Mouse (Mus musculus) liver, embryonic 14.5 days (tissue): ENCODE data around the gene Gphn. TPM values are rescaled to one million over a fixed set of nuclear protein-coding genes. Genes with fewer than 3 reads are reported as not detected.
A peak's percentile ranks its signal among the peaks of the same experiment; 100 is the strongest.
"Not testable (repeated sequence)": the region's sequence is repeated elsewhere in the genome, so short reads cannot be mapped to it uniquely, and the experiment has no call there.

Experiments
- ATAC-seq: fragments of 200-750 bp; cut with Nextera tagmentation; 2 replicates; pipeline ENCODE4 v1.8.0; 2017; ENCODE audit warnings: moderate number of reproducible peaks, mild to moderate bottlenecking, moderate library complexity; ENCODE audit not compliant: insufficient read depth
- DNase-seq, 3 experiments: peaks; one replicate each; pipeline ENCODE4 v3.0.0-alpha.2; 2012 to 2013; ENCODE audit warnings: low read depth in 3 of 3, low spot score in 3 of 3
- H3K27ac ChIP-seq: fragments of 300-500 bp; sonication (generic); 2 replicates; pipeline ENCODE4 v1.5.1; 2014; ENCODE audit warnings: moderate library complexity, mild to moderate bottlenecking, control low read depth, inconsistent platforms
- H3K27me3 ChIP-seq: fragments of 300-500 bp; sonication (generic); 2 replicates; pipeline ENCODE4 v1.6.1; 2014; ENCODE audit warnings: mild to moderate bottlenecking, low read length, moderate library complexity; ENCODE audit not compliant: control insufficient read depth, insufficient read depth
- H3K36me3 ChIP-seq: fragments of 300-500 bp; sonication (generic); replicated peaks from 2 replicates; pipeline ENCODE4 v1.6.1; 2014; ENCODE audit warnings: low read depth; ENCODE audit not compliant: control insufficient read depth, insufficient read depth
- H3K4me1 ChIP-seq, 2 experiments: fragments of 200-500 bp in 1 of 2; fragments of 300-500 bp in 1 of 2; sonication (generic) in 1 of 2; replicated peaks; 2 replicates each; pipeline ENCODE4 v1.6.1; 2012 to 2014; ENCODE audit warnings: antibody characterized with exemption in 1 of 2, inconsistent platforms in 1 of 2, low read length in 1 of 2; ENCODE audit not compliant: control insufficient read depth in 2 of 2, insufficient read depth in 2 of 2
- H3K4me2 ChIP-seq: fragments of 300-500 bp; sonication (generic); 2 replicates; pipeline ENCODE4 v1.6.1; 2014; ENCODE audit warnings: low read depth, mild to moderate bottlenecking, control low read depth, moderate library complexity
- H3K4me3 ChIP-seq, 2 experiments: fragments of 200-500 bp in 1 of 2; fragments of 300-500 bp in 1 of 2; sonication (generic) in 1 of 2; 2 replicates each; pipeline ENCODE4 v1.5.1; 2012 to 2014; ENCODE audit warnings: low read depth in 2 of 2, low read length in 2 of 2, mild to moderate bottlenecking in 2 of 2, control low read depth in 1 of 2, inconsistent platforms in 1 of 2, moderate library complexity in 1 of 2; ENCODE audit not compliant: insufficient read depth in 1 of 2
- H3K9ac ChIP-seq: fragments of 300-500 bp; sonication (generic); replicated peaks from 2 replicates; pipeline ENCODE4 v1.6.1; 2014; ENCODE audit warnings: mild to moderate bottlenecking, control low read depth, moderate library complexity
- H3K9me3 ChIP-seq: fragments of 300-500 bp; sonication (generic); 2 replicates; pipeline ENCODE4 v1.6.1; 2016; ENCODE audit warnings: low read length, mixed read lengths; ENCODE audit not compliant: control insufficient read depth
- CTCF ChIP-seq: IDR thresholded peaks from 2 replicates; pipeline ENCODE4 v1.5.1; 2016; ENCODE audit warnings: antibody characterized with exemption, low read depth, control low read depth
- EP300 ChIP-seq: IDR thresholded peaks from 2 replicates; pipeline ENCODE4 v1.6.1; 2016; ENCODE audit warnings: antibody characterized with exemption, low read depth
- WGBS: fragments of 180-500 bp; shearing (Covaris S2); extraction: QIAGEN DNeasy Blood & Tissue Kit; methylation state at CpG from one replicate; pipeline ENCODE4 v1.1.7; 2014; ENCODE audit not compliant: insufficient replicate concordance; 5-methylcytosine and 5-hydroxymethylcytosine counted together
- polyA plus RNA-seq, 2 experiments: library from polyadenylated mRNA; depleted of rRNA in 1 of 2; stranded (reverse) in 1 of 2; unstranded in 1 of 2; fragments of >200 nt; fragmentation: Nextera tagmentation in 1 of 2; extraction: Ambion mirVana in 1 of 2; gene quantifications; 2 replicates each; pipeline versions ENCODE4 v1.2.1 to v1.2.3; 2012 to 2014

Gene Gphn
- polyA plus RNA-seq, 2 experiments: 4.7 TPM

DNA sequence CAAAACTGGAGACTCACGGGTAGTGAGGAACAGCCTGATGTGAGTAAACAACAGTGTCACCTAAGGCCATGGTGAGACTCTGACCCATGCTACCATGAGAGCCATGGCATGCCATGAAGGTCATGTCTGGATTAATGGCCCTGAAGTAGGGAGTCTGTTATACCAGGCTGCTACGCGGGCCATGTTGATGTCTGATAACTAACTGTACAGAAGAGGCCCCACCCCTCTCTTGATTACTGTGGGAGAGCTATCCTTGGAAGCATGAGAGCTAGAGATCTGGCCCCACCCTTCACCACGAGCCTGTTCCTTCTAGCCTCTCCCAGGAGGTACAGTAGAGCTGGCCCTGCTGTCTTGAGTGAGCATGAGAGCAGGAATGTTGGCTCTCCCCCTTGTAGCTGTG lies 101.8 kb downstream of the Gphn start:
- no peaks in the 10 kb centered on the region for H3K36me3 ChIP-seq
- TF ChIP-seq CTCF: no peak
- DNase-seq (peak; percentile 13 to 24 (median 23)), ATAC-seq (peak; percentile 87)
- no peak overlapping the region for H3K4me2 ChIP-seq
- no peak overlapping the region for H3K27ac ChIP-seq
- H3K9ac ChIP-seq: no peak overlapping the region
- peaks cover 0 to 8% of the 10 kb centered on the region in 2 experiments for H3K4me1 ChIP-seq
- no peaks in the 10 kb centered on the region for H3K9me3 ChIP-seq
- 26% methylated on average over 4 of the region's 4 CpGs for WGBS
- H3K4me3 ChIP-seq: no peak overlapping the region
- no peaks in the 10 kb centered on the region for H3K27me3 ChIP-seq

DNA sequence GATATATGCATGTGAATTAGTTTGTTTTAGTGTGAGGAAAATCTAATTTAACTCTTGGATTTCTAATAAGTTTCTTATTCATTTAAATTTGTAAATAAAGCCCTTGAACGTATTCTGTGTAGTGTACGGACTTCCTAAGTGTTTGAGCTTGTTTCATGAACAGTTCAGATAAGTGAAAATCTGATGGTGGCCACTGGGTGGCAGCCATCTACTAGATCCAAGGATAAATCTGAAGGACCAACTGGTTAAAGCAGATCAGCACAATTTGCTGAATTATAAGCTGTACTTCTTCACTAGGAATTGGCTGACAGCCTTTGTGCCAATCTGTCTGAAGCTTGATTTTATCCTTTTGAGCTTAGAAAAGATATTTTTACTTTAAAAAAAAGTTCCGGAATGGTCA lies 105.9 kb downstream of the Gphn start:
- H3K27ac ChIP-seq: no peak overlapping the region
- DNase-seq (peak; percentile 6 to 14 (median 12)), ATAC-seq (no peak)
- no peaks in the 10 kb centered on the region for H3K9me3 ChIP-seq
- H3K4me1 ChIP-seq: peaks cover 0 to 8% of the 10 kb centered on the region in 2 experiments
- no peak overlapping the region for H3K9ac ChIP-seq
- peak; percentile 41; the same call in 1 of the 2 replicates for TF ChIP-seq CTCF
- no peak for TF ChIP-seq EP300
- no peaks in the 10 kb centered on the region for H3K36me3 ChIP-seq
- 51% methylated on average over 3 of the region's 3 CpGs for WGBS
- H3K4me2 ChIP-seq: no peak overlapping the region
- no peaks in the 10 kb centered on the region for H3K27me3 ChIP-seq
- H3K4me3 ChIP-seq: no peak overlapping the region

DNA sequence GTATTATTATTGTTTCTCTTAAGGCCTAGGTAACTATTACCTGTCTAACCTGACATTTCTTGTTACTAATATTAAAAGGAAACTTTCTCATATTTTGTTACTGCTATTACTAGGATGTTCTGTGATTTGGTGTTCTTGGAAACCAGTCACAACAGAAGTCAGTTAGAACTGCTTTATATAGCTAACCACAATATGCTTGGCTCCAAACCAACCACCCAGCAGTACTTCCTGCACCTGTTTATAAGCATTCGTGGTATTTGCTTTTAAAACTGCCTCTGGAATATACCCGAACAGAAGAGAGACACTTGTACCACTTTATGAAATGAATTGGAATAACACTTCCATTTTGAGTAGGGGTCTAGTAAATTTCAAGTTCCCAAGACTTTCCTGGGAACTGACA lies 130.3 kb downstream of the Gphn start:
- DNase-seq (no peak), ATAC-seq (no peak)
- Histone ChIP-seq H3K9me3 (no peaks in the 10 kb centered on the region), H3K4me1 (no peaks in the 10 kb centered on the region), H3K27me3 (no peaks in the 10 kb centered on the region), H3K36me3 (no peaks in the 10 kb centered on the region), H3K9ac (no peak overlapping the region), H3K27ac (no peak overlapping the region), H3K4me2 (no peak overlapping the region), H3K4me3 (no peak overlapping the region)
- 20% methylated on average over 2 of the region's 2 CpGs for WGBS
- TF ChIP-seq CTCF: no peak
- TF ChIP-seq EP300: no peak

DNA sequence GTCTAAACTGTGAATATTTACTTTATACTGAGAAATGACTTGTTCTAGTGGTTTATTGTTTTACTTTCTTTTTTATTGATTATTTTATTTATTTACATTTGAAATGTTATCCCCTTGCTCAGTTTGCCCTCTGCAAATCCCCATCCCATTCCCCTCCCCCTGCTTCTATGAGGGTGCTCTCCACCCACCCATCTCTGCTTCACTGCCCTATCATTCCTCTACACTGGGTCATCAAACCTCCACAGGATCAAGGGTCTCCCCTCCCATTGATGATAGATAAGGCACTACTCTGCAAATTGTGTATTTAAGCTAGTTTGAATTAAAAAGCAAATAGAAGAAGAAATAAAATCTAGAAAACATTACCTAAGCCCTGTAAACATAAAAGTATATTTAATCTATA lies 163.1 kb downstream of the Gphn start:
- ATAC-seq: no peak
- no peak overlapping the region for H3K27ac ChIP-seq

DNA sequence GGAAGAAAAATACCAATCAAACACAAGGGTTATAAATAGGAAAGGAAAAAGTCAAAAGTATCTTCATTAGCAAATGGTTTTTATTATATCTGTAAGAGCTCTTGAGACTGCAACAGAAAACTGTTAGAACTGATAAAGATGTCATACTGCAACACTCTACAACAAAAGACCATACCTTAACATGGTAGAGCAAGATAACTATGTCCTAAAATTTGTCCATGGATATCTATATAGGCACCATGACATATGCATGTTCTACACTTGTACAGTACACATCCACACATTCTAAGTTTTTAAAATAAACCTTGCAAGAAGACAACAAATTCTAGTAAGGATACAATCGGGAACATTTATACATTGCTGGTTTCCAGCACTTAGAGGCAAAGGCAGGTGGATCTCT lies 169.1 kb downstream of the Gphn start:
- Histone ChIP-seq H3K27me3 (no peaks in the 10 kb centered on the region), H3K27ac (no peak overlapping the region), H3K4me1 (no peaks in the 10 kb centered on the region), H3K9ac (no peak overlapping the region), H3K9me3 (no peaks in the 10 kb centered on the region), H3K4me3 (no peak overlapping the region), H3K4me2 (no peak overlapping the region), H3K36me3 (no peaks in the 10 kb centered on the region)
- 75% methylated on average over 1 of the region's 1 CpGs for WGBS
- DNase-seq (peak in 1 of 3 experiments; percentile 0), ATAC-seq (0 out of 2 replicates have a peak, but pooled peaks have one; percentile 39)
- TF ChIP-seq CTCF (no peak), EP300 (no peak)

More for the DNA sequence above, 163.1 kb downstream of the Gphn start:
- no peaks in the 10 kb centered on the region for H3K9me3 ChIP-seq
- H3K4me2 ChIP-seq: no peak overlapping the region
- H3K4me3 ChIP-seq: no peak overlapping the region
- DNase-seq: no peak
- H3K9ac ChIP-seq: no peak overlapping the region
- TF ChIP-seq EP300 (no peak), CTCF (no peak)
- peaks cover 0 to 2% of the 10 kb centered on the region in 2 experiments; a peak in 3 of 4 replicates for H3K4me1 ChIP-seq
- no peaks in the 10 kb centered on the region for H3K27me3 ChIP-seq
- no peaks in the 10 kb centered on the region for H3K36me3 ChIP-seq

DNA sequence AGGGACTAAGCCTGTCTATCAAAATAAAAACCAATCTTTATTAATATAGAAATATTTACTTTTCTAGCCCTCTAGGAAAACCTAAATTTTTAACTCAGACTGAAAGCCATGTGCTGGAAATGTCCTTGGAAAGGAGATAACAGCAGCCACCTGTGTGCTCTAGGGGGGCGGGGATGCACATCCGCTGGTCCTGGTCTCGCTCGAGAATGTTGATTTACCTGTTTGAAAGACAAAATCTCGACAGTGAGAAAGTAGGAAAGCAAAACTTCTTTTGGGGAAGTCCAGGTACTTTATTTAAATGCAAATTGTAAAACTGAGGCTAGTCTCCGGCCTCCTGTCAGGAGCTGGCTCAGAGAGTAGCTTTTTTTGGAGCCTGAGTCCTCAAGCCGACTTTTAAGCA lies 181.3 kb downstream of the Gphn start:
- not testable (repeated sequence) for ATAC-seq, H3K36me3 ChIP-seq, H3K9me3 ChIP-seq, H3K4me2 ChIP-seq, H3K4me3 ChIP-seq, H3K27me3 ChIP-seq, DNase-seq, H3K9ac ChIP-seq, H3K27ac ChIP-seq, H3K4me1 ChIP-seq
- WGBS: 69% methylated on average over 6 of the region's 7 CpGs
